ENCODE assay signal across 28 mouse cellular contexts in genomic region chr1:152378311-152378710, GRCm38 (mm10). TPM values are rescaled to one million over a fixed set of nuclear protein-coding genes. Genes with fewer than 3 reads are reported as not detected.
DNase-seq lines count a peak whose midpoint lies in the region; ATAC-seq and TF ChIP-seq lines count a peak whose summit lies in the region.
"Had no signal": no experiment of that assay in that cellular context is flagged by ENCODE, and none has a peak within 500 bp of the region (broad histone marks: within the 10 kb centered on the region; RNA-seq: fewer than 3 reads in every experiment).

No protein-coding gene starts in this region.

- no peak overlapping the region for H3K4me2 ChIP-seq in stomach, postnatal 0 days (replicated peaks; ENCODE audit: low read depth)
- H3K4me2 ChIP-seq: embryonic facial prominence, embryonic 12.5 days; embryonic facial prominence, embryonic 15.5 days; heart, embryonic 12.5 days; heart, embryonic 15.5 days; hindbrain, embryonic 12.5 days; hindbrain, embryonic 15.5 days had no signal

- 93% methylated on average over 5 of the region's 5 CpGs for WGBS in stomach, postnatal 0 days

- no peak for TF ChIP-seq EP300 in stomach, postnatal 0 days (optimal IDR thresholded peaks at IDR 0.05)

- peaks cover 2% of the 10 kb centered on the region; the same call in 1 of the 2 replicates for H3K36me3 ChIP-seq in stomach, postnatal 0 days (ENCODE audit: control insufficient read depth, insufficient read depth, low read length)
- H3K36me3 ChIP-seq: hindbrain, embryonic 12.5 days had no signal

- no peak overlapping the region for H3K9ac ChIP-seq in stomach, postnatal 0 days (ENCODE audit: low read length)
- H3K9ac ChIP-seq: embryonic facial prominence, embryonic 12.5 days; embryonic facial prominence, embryonic 15.5 days; forebrain, postnatal 0 days; heart, embryonic 12.5 days; heart, embryonic 15.5 days; hindbrain, embryonic 12.5 days; hindbrain, embryonic 15.5 days had no signal

- no peaks in the 10 kb centered on the region for H3K4me1 ChIP-seq in stomach, postnatal 0 days (replicated peaks; ENCODE audit: control insufficient read depth, insufficient read depth)
- H3K4me1 ChIP-seq: embryonic facial prominence, embryonic 12.5 days; embryonic facial prominence, embryonic 15.5 days; heart, embryonic 12.5 days; heart, embryonic 15.5 days; hindbrain, embryonic 12.5 days; hindbrain, embryonic 15.5 days had no signal

- H3K27ac ChIP-seq in stomach, postnatal 0 days (replicated peaks): no peak overlapping the region
- H3K27ac ChIP-seq: embryonic facial prominence, embryonic 12.5 days; embryonic facial prominence, embryonic 15.5 days; gastrocnemius, adult 2 months; heart, embryonic 15.5 days; hindbrain, embryonic 12.5 days; hindbrain, embryonic 15.5 days had no signal

- DNase-seq in heart, adult 11 months: peak; percentile 41
- no peak for DNase-seq in heart, postnatal 10 days
- peak; percentile 29 for DNase-seq in adrenal gland, adult 8-10 months
- DNase-seq in adrenal gland, postnatal 14 days: peak; percentile 17
- no peak for DNase-seq in stomach, postnatal 0 days (ENCODE audit: low spot score)
- DNase-seq in layer of hippocampus, adult 9-11 months: no peak
- DNase-seq: cerebellum, adult 11 months; cerebellum, adult 2 months; cerebellum, adult 9-11 months; cerebellum, postnatal 25 days; forebrain, postnatal 0 days; gastrocnemius, adult 2 months; gastrocnemius, postnatal 14 days; heart, adult 18-20 months; heart, postnatal 14 days; heart, postnatal 4 days had no signal

- intact Hi-C loops in heart, postnatal 10 days (cut with DNase I): no loop called here

- no peak for ATAC-seq in stomach, postnatal 0 days (ENCODE audit: low FRiP score, low TSS enrichment)
- ATAC-seq: activated CD4-positive, CD25-positive, alpha-beta regulatory T cell, adult 4 months; CD4-positive, CD25-positive, alpha-beta regulatory T cell, adult 4 months; forebrain, embryonic 14.5 days; forebrain, postnatal 0 days; intestine, postnatal 0 days had no signal

- no peak overlapping the region for H3K4me3 ChIP-seq in stomach, postnatal 0 days (ENCODE audit: low read depth, low read length)
- H3K4me3 ChIP-seq: embryonic facial prominence, embryonic 12.5 days; embryonic facial prominence, embryonic 15.5 days; gastrocnemius, adult 2 months; heart, embryonic 12.5 days; heart, embryonic 15.5 days; hindbrain, embryonic 12.5 days; hindbrain, embryonic 15.5 days had no signal

- TF ChIP-seq CTCF in stomach, postnatal 0 days (IDR thresholded peaks at IDR 0.05; ENCODE audit: low read depth): no peak

- H3K27me3 ChIP-seq in stomach, postnatal 0 days (ENCODE audit: control insufficient read depth, insufficient read depth, low read length): no peaks in the 10 kb centered on the region
- H3K27me3 ChIP-seq: embryonic facial prominence, embryonic 12.5 days; embryonic facial prominence, embryonic 15.5 days; heart, embryonic 12.5 days; heart, embryonic 15.5 days; hindbrain, embryonic 12.5 days; hindbrain, embryonic 15.5 days had no signal

- no peaks in the 10 kb centered on the region for H3K9me3 ChIP-seq in stomach, postnatal 0 days (ENCODE audit: control insufficient read depth, low read length)
- H3K9me3 ChIP-seq: embryonic facial prominence, embryonic 12.5 days; embryonic facial prominence, embryonic 15.5 days; heart, embryonic 12.5 days; heart, embryonic 15.5 days; hindbrain, embryonic 12.5 days; hindbrain, embryonic 15.5 days had no signal

RNA-seq across cellular contexts. Expression of gene Tsen15, which starts 8.2 kb away (rescaled TPM):
- total RNA-seq in heart, postnatal 10 days (2021): 10 to 100 TPM; 16.3 to 22.1 TPM
- total RNA-seq in adrenal gland, adult 8-10 months (2022): 10 to 100 TPM; 26.2 to 35.1 (median 29.9) TPM
- total RNA-seq in adrenal gland, postnatal 14 days (2021): 24.2 and 25.6 TPM in 2 replicates
- polyA plus RNA-seq in stomach, postnatal 0 days (2015; fragmentation: Nextera tagmentation; extraction: Ambion mirVana): 26.4 and 27.6 TPM in 2 replicates

RNA-seq across cellular contexts. Expression of gene Colgalt2, which starts 21.3 kb away (rescaled TPM):
- 1 to 10 TPM; 5.1 to 5.9 TPM for total RNA-seq in heart, postnatal 10 days (2021)
- 1 to 10 TPM; 2.8 to 4.5 (median 3.7) TPM for total RNA-seq in adrenal gland, adult 8-10 months (2022)
- 3.5 and 3.7 TPM in 2 replicates for total RNA-seq in adrenal gland, postnatal 14 days (2021)
- polyA plus RNA-seq in stomach, postnatal 0 days (2015; fragmentation: Nextera tagmentation; extraction: Ambion mirVana): 0.47 and 0.50 TPM in 2 replicates
- total RNA-seq: common myeloid progenitor, adult 5-6 weeks; MEL had no signal
- polyA plus RNA-seq: activated CD4-positive, CD25-positive, alpha-beta regulatory T cell, adult 4 months; CD4-positive, CD25-positive, alpha-beta regulatory T cell, adult 4 months had no signal

Comparison
In these comparisons a context has a peak if more than half of its experiments do, and no peak if none do; other contexts are left out.
1. DNase-seq: peak in heart, adult 11 months (single experiment), adrenal gland, adult 8-10 months (single experiment) and adrenal gland, postnatal 14 days (single experiment); none in heart, postnatal 10 days (0 of 2), stomach, postnatal 0 days (single experiment) and layer of hippocampus, adult 9-11 months (single experiment).